Mouse (Mus musculus): Measurements from ENCODE around the gene Krt15.

The Krt15 gene

DNA sequence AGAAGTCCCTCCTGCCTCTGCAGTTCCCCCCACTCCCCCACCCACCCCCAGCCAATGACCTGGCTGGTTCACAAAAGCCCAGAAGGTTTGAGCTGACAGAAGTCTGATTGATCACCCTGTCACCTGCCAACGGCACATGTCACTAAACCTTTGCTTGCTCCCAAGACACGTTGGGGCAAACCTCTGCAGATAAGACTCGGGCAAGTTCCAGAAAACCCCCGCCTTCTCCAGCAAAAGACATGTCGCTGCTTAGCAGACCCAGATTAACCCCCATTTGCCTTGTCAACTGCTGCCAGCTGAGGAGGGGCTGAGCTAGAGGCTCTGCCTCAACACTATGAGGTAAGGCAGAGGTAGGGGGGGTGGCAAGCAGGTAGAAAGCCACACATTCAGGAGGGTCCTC, 831 bp upstream of the Krt15 start:
- DNase-seq (ENCODE audit: low read depth in 2 of 2, low spot score in 2 of 2), result no peak

DNA sequence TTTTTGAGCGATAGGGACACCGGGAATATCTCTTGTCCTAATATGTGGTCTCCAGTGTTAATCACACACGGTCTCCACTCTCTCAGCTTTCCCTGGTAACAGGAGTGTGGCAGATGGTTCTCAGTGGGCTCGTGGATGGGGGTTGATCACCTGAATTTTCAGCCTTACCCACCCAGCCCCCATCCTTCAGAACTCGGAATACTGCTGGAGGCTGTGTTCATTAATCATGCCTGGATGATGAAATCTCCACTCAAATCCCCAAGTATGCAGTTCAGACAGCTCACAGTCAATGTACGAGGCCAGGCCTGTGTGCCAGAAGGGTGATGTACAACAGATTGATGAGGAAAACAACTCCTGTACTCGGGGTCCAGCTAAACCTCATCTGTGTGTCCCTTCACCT, 10.8 kb downstream of the Krt15 start:
- no peak for DNase-seq (ENCODE audit: low read depth in 2 of 2, low spot score in 2 of 2)

DNA sequence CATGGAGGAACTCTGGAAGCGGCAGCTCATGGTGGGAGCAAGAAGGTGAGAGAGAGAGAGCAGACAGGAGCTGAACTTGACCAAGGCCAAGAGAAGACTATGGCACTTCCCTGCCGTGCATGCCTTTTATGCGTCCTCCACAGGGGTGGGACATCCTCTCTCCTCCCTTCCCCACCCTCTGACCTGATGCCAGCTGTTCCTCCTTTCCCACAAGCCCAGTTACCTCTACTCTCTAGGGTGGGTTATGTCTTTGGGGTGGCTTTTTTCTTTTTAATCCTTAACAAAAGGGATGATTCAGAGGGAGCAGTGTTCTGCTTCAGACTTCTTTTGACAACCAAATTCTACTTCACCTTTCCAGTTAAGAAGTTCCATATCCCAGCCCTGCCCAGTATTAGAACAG, 14.3 kb downstream of the Krt15 start, which contains the start of gene Krt13:
Krt13 (minus strand) TSS at position 101 of the 400 bp plus-strand sequence.
- DNase-seq (ENCODE audit: low read depth in 2 of 2, low spot score in 2 of 2), result no peak

DNA sequence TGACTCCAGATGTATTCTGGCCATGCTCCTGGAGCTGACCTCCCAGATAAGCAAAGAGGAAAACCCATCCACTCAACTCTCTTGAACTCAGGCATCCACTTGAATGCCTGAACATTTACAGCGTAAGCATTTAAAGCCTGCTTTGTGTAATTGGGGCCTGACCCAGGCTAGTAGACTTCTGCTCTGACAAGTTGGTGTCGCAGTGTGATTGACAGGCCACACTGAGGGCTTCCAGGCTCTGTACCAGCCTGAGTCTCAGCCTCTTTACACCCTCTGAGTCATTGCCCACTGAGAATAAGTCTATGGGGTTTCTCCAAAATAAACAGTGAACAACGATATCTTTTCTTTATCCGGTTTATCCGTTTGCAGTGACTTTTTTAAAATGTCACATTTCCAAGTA, 15.4 kb downstream of the Krt15 start:
- DNase-seq (ENCODE audit: low read depth in 2 of 2, low spot score in 2 of 2), result no peak

DNA sequence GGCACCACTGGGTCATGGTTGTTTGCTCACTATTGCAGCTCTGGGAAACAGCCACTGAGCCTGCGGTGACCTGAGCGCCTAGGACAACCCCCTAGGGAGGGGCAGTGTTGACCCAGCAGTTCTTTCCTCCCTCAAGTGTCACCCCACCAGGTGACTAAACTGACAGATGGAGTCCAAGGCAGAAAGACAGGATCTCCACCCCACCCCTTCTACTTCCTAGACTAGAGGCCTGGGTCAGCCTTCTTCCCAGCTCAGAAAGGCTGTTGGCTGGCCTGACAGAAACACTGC, 22.0 kb downstream of the Krt15 start:
- no peak for DNase-seq (ENCODE audit: low read depth in 2 of 2, low spot score in 2 of 2)

DNA sequence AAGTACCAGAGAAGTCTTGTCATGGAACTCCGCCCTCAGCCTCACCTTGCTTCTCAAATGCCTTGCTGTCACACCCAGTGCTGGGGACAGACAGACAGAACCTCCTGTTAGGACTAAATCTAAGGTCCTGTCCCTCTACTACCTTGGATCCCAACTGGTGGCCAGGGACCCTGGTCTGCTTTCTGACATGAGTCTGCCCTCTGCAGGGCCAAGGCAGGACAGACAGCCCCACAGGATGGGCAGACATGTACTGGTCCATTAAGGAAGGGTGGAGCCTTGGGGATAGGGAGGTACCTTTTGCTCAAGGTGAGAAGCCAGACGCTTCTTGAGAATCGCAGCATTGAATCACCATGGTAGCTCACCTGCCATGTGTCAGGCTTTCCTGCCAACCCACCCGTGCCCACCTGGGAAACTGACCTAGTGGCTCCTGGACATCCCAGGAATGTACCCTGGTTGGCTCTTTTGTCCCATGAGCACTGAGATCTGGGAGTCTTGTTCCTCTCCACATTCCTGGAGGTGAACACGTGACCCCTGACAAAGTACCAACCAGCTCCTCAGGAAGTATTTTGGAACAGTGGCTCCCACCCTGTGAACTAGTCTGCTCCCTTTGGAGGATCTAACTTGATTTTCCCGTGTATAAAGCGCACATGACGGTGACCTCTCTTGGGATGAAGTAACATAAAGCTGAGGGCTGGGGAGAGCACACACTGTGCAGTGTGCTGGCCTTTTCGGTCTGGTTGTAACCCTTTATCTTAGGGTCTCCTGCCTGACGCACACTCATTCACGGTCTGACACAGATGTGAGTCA, 22.6 kb downstream of the Krt15 start:
- no peak for DNase-seq (ENCODE audit: low read depth in 2 of 2, low spot score in 2 of 2)

DNA sequence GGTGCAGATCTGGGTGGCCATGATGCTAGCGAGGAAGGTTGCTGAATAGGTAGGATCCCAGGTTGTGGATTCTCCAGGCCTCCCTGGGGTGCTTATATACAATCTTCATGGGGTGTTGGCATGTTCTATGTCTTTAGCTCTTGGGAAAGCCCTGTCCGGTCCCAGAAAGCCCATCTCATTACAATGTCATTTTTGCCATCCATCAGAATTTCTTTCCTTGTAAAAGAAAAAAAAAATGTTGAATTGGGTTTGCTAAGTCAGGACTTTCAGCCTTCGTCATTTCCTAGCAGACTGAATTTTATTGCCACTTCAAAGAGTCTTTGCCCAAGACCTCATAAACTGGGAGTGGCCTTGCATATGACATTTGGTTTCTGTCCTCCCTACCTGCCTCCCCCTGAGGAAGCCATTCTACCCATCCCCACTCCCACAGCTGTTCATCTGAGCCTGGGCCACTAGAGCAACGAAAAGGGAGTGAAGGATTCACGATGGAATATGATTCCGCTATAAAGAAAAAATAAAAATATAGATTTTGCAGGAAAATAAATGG, 30.1 kb downstream of the Krt15 start, which contains the start of gene Krt36:
Krt36 (minus strand) TSS at position 51 of the 547 bp plus-strand sequence.
- no peak for DNase-seq (ENCODE audit: low read depth in 2 of 2, low spot score in 2 of 2)

DNA sequence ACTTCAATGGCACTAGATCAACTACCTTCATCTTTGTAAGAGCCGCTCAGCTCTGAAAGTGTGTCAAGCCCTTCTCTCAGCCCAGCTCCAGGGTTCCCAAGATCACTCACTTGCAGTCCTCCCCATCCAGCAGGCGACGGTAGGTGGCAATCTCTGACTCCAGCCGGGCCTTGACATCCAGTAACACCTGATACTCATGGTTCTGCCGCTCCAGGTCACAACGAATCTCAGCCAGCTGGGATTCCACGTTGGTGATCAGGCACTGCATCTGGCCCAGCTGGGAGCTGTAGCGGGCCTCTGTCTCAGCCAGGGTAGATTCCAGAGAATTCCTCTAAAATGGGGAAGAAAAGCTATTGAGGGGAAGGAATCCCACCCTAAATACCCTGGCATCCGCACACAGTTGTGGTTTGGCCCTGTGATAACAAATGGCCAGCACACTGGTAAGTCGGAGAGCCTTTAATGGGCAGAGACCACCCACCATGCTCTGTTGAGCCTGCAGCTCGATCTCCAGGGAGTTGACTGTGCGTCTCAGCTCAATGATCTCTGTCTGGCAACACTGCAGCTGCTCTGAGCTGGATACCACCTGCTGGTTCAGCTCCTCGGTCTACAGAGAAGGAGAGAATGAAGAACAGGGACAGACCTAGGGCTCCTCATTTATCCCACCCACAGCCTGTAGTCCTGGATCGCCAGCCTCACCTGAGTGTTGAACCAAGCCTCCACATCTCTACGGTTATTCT, 32.9 kb downstream of the Krt15 start:
- no peak for DNase-seq (ENCODE audit: low read depth in 2 of 2, low spot score in 2 of 2)

DNA sequence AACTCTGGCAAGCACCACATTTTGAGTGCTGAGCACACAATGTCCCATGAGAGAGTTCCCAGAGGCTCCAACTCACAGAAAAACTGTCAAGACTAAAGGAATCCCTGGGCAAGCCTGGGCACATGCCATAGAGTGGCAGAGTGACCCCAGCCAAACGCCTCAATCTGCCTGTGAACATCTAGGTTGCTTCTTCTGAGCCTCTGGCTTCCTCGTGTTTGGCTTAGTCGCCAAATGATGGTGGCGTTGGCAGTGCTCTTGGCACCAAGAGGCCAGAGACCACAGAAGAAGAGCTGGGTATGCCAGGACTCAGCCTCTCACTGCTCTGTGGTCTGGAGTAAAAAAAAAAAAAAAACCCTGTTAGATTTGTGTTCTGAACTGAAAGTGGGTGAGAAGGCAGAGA, 35.3 kb downstream of the Krt15 start:
- no peak for DNase-seq (ENCODE audit: low read depth in 2 of 2, low spot score in 2 of 2)

DNA sequence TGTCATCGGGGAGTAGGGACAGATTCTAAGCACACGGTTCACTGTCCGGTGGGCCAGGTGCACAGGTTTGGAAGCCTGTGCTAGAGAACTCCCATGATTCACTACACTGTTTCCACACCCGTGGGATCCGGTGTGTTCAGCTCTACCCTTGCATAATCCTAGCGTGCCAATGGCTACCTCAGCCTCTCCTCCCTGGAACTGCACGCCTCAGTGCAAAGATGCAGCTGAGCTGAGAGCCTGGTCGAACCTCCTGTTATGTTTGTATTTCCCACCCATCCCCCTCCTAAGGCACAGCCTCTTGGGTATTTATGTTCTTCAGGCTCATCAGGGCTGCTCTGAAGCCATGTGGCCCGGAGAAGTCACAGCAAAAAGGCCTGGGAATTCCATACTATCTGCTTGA, 37.9 kb downstream of the Krt15 start:
- no peak for DNase-seq (ENCODE audit: low read depth in 2 of 2, low spot score in 2 of 2)

DNA sequence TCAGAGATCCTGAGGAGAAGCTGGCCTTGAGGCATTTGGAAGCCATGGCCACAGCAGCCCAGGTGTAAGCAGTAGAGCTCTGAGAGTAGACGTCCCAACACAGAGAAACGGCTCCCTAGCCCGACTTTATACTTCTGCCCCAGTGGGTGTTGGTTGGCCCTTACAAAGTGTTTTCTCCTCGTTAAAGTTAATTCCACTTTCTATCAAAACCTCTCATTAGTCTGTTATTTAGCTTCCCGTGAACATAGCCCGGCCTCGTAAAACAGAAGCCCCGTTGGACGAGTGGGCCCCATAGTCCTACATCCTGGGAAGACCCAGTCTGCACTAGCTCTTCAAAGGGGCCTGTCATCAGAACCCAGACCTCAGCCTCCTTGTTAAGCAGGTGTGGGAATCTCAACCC, 39.6 kb downstream of the Krt15 start, which contains the start of gene Krt35:
Krt35 (minus strand) TSS at position 101 of the 400 bp plus-strand sequence.
- DNase-seq (ENCODE audit: low read depth in 2 of 2, low spot score in 2 of 2), result no peak

DNA sequence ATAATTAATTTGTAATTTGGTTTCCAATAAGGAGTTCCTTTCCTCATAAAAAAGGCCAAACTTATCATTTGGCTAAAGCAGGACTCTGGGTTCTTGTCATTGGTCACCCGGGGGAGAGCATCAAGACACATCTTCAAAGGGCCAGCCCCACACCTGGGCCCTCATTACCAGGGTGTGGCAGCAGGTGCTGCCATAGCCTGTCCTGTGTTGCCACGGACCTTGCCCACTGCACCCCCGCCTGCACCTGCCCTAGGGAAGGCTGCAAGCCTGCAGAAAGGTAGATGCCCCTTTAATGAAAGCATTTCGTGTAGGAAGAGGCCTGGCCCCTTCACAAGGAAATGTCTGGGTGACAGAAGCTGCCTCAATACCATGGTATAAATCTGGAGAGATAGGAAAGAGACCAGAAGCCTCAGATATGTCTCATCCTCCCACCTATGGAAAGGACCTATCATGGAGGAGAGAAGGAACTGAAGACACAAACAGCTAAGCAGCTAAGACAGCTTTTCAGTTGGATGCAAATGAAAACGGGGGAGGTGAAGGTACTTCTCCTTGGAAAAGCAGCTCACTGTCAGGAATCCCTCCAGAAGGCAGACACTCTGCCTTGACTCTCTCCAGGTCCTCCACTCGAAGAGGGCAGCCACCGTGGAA, 47.2 kb downstream of the Krt15 start:
- DNase-seq (ENCODE audit: low read depth in 2 of 2, low spot score in 2 of 2), result no peak

DNA sequence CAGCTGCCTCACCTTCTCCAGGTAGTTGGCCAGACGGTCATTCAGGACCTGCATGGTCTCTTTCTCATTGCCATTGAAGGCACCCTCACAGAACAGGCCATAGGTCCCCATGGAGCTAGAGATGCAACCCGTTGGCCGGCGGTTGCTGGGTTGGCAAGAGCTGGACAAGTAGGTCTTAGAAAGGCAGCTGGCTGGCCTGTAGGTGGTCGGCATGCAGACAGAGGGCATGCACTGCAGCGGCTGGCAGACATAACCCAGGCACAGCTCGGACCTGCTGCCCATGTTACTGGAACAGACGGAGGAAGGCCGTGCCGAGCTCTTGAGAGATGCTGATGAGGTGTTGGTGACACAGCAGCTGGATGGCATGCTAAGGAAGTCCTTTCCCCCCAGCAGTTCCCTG, 47.9 kb downstream of the Krt15 start, which contains the start of gene Krt32:
Krt32 (minus strand) TSS at position 366 of the 400 bp plus-strand sequence.
- DNase-seq (ENCODE audit: low read depth in 2 of 2, low spot score in 2 of 2), result no peak

Measured in CD8-positive naive resting alpha-beta T cell, adult 2 months (primary cell).